Mouse (Mus musculus): Measurements from ENCODE around the gene Smarcal1.

The Smarcal1 gene

DNA sequence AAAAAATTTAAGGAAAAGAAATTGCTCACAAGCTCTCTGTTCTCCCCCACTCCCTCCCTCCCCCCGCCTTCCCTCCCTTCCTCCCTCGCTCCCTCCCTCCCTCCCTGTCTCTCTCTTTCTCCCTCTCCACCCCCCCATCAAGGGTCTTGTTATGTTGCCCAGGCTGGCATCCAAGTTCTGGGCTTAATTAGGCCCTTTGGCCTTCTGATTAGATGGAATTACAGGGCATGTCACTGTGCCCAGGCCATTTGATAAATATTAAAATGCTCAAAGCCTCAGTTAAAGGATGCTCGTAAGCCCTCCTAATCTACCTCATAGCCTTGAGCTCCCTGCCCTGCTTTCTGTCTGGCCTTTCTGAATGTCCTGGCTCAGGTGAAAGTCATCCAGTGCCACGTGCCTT is 7.6 kb downstream of the Smarcal1 start:
- no peak for DNase-seq (ENCODE audit: low spot score)

DNA sequence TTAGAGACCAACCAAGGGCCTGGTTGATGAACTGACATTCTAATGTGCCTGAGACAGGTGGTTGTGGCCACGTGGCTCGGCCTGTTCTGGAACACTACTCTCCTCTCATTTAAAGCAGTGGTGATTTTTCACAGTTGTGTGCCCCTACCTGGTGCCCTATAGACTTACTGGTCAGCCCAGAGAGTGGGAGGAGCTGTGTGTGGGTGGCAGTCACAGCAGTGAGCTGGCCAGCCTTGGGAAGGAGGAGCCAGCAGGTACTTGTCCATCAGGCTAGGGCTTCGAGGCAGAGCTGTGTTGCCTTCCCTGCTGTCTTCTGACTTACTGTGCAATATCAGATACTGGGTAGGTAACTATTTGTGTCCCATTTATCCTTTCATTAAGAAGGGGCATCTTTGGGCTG is 9.3 kb downstream of the Smarcal1 start:
- no peak for DNase-seq (ENCODE audit: low spot score)

DNA sequence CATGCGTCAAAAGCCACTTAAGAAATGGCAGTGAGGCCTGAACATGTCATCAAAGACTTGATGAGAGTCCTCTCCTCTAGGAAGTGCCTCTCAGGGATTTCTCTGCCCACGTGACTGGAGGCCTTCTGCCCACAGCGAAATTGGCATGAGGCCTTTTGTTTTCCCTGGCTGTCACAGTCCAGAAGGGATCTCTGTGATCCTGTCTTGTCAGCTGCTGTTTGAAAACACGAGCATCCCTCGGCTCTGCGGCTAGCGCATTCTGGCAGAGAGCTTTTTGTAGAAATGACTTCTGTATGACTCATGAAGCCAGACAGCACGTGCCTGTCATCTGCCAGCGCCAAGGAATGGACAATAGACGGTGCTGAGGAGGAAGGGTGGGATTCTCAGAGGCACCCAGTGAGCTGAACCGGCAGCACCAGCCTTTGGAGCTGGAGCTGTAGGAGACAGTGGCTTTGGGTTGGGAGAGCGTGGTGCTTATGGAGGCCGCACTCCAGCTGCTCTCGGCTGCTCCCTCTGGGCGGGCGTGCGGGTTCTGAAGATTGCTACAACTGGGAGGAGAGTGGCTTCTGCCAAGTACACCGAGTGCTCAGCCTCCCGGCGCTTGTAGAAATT is 10.4 kb downstream of the Smarcal1 start:
- no peak for DNase-seq (ENCODE audit: low spot score)

DNA sequence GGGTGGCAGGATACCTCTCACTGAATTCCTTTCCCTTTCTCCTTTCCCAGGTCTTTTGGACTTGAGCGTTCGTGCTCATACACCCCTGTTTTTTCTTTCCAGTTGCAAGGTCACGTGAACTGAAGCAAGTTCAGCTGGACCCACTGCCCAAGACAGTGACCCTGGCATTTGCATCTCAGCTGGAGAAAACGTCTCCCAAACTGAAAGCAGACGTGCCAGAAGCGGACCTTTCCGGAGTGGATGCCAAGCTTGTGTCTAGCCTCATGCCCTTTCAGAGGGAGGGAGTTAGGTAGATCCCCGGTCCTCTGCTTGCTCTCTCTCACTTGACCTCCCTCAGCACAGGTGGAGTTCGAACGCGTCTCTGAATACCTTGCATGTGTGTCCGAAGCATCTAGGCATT is 12.6 kb downstream of the Smarcal1 start:
- DNase-seq (ENCODE audit: low spot score), result no peak

DNA sequence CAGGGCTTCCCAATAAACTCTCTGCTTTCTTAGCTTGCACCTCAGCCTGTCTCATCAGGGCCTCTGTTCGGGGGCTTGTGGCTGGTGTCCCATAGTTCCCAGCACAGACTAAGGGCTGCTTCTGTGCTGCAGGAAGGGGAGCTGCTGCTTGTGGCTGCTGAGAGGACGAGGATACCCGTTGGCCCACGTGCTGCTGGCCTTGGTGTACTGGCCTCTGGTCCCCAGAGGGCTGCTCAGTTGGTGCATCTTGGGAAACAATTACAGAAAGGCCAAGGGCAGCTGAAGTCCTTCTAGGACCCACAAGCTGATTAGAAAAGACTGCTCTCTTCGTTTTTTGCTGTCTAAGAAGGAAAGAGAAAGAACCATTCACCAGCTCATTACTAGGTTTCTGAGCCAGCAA is 13.2 kb downstream of the Smarcal1 start:
- DNase-seq (ENCODE audit: low spot score), result no peak

DNA sequence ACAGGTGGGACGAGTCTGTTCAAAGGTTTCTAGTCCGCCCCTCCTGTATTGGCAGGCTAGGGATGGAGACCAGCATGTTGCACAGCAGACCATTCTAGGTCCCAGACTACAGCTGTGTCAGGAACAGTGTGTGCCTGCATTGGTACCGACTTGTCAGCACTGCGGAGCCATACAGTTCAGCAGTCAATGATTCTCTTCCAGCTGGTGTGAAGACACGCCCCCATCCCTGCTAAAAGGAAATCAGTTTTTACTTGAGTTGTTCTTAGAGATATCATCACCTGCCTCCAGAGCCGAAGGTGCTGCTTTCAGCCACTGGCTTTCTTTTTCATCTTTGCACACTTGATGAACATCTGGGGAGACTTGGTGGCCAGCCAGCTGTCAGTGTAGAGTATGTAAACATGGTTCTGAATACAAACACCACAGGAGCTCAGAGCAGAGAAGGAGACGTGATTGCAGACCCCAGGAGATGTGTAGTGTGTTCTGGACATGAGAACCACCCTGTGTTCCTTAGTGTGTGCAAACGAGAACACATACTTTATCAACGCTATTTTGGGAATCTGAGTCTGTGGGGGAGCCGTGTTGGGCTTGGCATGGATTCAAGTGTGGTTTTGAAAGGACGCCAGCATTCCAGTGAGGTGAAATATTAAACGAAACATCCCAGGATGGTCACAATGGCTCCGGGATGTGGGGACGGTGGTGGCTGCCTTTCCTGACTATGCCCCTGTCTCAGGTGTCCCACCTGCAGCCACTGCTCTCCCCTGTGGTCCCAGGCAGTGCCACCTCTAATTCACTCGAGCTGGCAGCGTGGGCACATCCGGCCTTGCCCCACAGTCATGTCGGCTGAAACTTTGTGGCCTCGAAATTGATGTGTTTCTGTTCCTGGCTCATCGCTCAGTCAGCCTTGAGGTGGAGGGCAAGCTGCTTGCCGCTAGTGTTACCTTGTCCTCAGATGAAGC is 16.4 kb downstream of the Smarcal1 start:
- no peak for DNase-seq (ENCODE audit: low spot score)

DNA sequence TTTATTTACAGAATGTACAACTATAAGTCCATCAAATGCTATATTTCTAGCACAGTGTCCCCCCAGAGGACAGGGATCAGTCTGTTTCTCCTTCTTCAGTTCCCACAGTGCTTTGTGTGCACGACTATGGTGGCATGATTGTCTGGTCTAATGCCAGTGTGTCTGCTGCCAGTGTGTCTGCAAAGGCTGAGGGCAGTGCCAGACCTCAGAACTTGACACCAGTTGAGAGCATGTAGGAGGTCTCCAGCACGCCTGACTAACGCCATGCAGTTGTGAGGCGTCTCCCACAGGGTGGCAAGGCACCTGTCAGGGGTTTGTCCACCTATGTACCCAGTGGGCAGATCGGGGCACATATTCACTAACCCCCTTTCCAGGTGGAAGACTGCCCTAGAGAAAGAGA is 17.7 kb downstream of the Smarcal1 start:
- no peak for DNase-seq (ENCODE audit: low spot score)

DNA sequence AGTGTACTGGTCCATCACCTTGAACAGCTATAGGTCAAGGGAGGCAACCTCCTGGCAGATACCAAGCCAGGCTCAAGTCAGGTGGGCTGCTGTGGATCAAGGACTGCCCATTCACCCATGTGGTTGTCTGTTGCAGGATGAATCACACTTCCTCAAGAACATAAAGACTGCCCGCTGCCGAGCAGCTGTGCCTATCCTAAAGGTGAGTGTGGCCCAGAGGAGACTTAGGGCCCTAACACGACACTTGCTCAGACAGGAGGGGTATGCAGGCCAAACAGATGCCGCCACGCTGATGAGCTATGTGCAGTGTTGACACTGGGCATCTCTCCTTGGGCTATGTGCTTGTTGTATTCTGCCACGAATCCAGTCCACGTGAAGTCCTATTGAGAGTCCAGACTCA is 18.2 kb downstream of the Smarcal1 start:
- DNase-seq (ENCODE audit: low spot score), result no peak

DNA sequence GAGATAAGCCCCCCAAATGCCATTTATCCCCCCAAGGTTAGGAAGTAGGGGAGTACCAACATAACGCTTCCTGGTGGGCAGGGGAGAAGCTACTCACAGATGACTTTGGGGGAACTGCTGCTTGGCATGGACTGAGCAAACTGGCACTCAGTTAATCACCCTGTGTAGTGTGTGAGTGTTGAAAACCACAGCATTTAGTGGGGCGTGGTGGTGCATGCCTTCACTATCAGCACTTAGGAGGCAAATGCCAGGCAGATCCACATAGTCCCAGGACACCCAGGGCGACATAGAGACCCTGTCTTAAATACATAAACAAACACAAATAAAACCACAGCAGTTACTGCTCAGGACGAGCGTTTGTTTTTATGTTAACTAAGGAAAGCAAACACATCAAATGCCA is 19.1 kb downstream of the Smarcal1 start:
- no peak for DNase-seq (ENCODE audit: low spot score)

DNA sequence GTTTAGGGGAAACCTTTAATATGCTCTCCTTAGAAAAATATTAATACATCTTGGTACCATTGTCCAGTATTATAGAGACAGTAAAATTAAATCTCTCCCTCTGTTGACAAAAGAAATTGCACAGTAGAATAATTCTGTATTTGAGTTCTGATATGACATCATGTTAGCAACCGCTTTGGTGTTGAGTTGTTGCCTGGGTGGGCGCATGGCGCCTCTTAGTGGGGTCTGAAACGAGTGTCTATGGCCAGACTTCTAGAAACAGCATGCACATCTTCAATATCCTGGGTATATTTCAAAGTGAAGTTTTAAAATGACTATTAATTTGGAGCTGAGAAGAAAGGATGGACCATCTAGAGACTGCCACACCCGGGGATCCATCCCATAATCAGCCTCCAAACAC is 19.8 kb downstream of the Smarcal1 start:
- DNase-seq (ENCODE audit: low spot score), result no peak

DNA sequence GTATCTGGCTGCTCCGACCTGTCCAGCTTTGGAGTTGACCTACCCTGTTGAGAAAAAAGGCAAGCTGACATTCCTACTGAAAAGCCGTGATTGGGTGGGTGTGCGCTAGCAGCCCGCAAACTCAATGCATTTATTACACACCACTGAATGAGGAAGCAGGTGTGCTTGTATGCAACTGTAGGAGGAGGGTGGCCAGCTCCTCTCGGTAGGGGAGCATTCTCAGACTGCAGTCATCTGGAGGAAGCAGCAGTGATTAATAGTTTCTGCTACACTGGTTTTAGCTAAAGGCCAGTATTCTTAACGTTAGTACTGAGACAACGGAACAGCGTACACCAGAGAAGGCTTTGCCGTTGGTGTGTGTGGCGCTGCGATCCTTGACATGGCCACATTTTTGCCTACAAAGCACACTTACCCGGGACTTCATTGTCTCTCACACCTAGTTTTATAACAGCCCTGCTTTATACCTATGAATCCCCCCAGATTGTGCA is 23.2 kb downstream of the Smarcal1 start:
- DNase-seq (ENCODE audit: low spot score), result no peak

DNA sequence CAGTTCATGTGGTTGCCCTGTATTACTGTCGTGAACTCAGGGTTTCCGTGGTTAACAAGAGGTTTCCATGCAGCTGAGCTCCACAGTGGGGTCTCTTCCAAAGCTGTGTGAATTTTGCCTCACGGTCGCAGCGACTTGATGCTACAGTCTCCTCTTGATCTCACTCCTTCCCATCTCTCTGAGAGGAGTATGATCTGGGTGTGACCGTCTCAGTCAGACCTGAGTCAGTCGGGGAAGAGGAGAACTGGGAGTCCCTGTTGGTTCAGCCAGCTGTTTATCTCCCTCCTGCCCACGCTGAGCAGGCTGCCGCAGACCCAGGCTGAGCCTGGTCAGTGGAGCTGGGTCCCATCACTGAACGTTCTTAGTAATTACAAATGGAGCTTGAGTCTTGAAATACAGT is 26.1 kb downstream of the Smarcal1 start:
- no peak for DNase-seq (ENCODE audit: low spot score)

DNA sequence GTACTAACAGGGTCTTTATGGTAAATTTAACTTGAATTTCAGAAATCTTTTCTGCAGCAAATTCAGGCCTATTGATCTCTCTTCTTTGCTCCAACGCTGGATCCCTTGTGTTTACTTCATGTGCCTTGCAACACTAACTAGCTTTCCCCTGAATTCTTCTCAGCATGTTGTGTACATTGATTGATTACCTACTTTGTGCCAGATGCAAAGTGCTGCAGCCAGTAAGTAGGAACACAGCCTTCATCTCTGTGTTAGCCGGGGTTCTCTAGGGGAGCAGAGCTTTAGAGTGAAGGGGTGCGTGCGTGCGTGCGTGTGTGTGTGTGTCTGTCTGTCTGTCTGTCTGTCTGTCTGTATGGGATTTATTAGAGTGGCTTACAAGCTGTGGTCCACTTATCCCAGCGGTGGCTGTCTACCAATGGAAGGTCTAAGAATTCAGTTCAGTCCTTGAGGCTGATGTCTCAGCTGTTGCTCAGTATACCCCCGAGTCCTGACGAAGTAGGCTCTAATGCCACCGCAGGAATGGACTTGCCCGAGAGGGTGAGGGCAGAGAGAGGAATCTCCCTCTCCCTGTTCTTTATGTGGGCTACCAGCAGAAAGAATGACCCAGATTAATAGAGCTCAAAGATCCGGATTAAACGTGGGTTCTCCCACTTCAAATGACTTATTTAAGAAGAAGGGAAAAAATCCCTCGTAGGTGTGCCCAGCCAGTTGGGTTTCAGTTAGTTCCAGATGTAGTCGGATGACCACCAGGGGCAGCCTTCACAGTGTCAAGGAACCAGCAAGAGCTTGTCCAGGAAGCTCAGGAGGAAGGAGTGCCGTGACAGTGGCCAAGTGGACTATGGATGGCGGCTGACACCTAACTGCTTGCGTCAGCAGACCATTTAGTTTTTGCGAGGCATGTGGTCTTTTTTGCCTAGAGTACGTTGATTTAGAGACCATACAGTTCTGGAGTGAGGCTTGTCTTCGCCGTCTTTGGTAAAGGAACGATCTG is 27.1 kb downstream of the Smarcal1 start:
- DNase-seq (ENCODE audit: low spot score), result peak; percentile 16

DNA sequence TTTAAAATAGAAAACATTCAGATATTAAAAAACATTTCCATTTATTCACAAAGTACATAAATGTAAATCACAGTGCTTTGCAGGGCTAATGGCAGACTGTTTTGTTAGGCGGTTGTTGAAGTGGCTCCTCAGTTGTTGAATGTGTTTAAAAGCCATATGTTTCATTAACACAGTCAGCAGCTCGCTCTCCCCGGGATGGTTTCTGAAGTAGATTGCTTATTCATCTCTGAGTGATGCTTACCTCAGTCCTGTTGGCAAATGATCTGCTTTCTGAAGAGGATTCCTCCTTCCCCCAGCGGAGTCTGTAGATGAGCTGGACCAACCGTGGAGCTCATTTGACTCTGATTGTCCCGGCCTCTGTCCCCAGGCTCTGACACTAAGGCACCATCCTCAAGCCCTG is 29.1 kb downstream of the Smarcal1 start:
- DNase-seq (ENCODE audit: low spot score), result no peak

DNA sequence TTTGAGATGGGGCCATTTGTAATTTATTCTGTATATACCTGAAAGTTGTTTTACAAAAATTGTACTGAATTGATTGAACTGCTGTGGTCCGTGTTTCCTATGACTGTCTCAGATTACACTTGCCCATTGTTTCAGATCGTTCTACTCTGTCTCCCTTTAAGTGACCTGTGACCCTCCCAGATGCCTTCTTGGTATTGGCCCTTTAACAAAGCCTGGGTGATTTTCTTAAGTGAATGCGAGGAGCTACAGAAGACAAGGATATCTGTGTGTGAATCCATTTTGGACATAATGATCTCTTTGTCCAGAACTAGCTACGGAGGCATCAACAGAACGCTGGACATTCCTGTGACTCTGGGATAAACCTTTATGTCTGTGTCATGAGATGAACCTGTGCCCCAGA is 52.2 kb downstream of the Smarcal1 start:
- peak; percentile 69 for DNase-seq (ENCODE audit: low spot score)

DNA sequence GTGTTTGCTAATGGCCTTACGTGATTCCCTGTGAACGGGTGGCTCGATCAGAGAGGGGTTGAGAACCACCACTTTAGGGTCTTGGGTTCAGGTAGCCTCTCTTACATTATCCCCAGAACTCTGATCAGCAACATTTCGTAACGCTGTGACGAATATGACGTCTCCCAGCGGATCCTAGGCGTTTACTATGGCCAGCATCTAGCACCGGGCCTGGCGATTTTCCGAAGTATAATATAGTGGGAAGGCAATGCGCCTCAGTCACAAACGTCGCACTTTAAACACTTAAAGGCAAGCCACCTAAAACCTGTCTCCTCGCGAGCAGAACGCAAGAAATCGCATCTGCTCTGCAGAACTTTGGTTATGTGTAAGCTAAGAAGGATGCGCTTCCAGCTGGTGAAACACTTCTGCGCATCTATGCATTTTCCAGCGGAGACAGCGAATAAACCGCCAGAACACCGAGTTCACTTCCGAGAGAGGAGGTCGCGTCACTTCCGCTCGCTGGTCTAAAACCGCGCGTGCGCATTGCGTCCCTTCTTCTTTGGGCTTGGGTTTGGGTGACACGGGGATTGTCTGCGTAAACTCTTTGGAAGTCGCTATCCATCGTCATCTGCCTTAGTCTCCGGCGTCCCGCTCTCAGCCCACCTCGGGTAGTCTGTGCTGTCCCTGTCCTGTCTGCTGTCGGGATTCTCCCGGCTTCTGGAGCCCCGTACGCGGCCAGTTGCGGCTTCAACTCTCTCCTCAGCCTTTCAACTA is 57.8 kb downstream of the Smarcal1 start:
- DNase-seq (ENCODE audit: low spot score), result peak; percentile 90

DNA sequence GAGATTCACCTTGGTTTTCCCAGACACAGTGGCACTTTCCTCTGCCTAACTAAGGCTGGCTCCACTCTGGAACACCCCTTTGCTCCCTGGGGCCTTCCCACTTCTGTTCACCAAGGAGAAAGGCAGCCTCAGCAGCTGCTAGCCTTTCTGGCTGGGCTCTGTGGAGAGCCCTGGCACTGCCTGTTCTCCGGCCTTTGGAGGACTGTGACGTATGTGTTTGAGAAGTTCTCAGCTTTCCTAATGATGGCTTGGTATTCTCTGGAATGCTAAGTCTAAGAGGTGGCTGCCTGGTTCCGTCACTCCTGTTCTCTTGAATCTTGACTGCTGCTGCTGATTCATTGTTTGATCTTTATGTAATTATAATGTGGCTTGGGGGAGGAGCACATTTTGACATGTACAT is 90.0 kb downstream of the Smarcal1 start:
- DNase-seq (ENCODE audit: low spot score), result peak; percentile 5
